Mouse (Mus musculus) megakaryocyte, embryonic 14.5 days (primary cell): ENCODE data around the gene Spc24. TPM values are rescaled to one million over a fixed set of nuclear protein-coding genes. Genes with fewer than 3 reads are reported as not detected.
A peak's percentile ranks its signal among the peaks of the same experiment; 100 is the strongest.

Experiments used
- H3K27me3 ChIP-seq: replicated peaks from 2 replicates; pipeline ENCODE3; 2012; ENCODE audit warnings: inconsistent platforms
- H3K36me3 ChIP-seq: replicated peaks from 2 replicates; pipeline ENCODE3; 2012; ENCODE audit warnings: low read length, inconsistent platforms, mixed read lengths
- H3K4me1 ChIP-seq: 2 replicates; pipeline ENCODE4 v1.6.1; 2012; ENCODE audit warnings: inconsistent platforms
- H3K4me3 ChIP-seq: replicated peaks from 2 replicates; pipeline ENCODE3; 2012; ENCODE audit warnings: moderate library complexity, mild to moderate bottlenecking, inconsistent platforms
- H3K9me3 ChIP-seq: 2 replicates; pipeline ENCODE4 v1.6.1; 2012; ENCODE audit warnings: inconsistent platforms
- FLI1 ChIP-seq: IDR thresholded peaks from 2 replicates; pipeline ENCODE4 v1.6.1; 2012; ENCODE audit warnings: low read length, inconsistent platforms, mixed read lengths
- GATA1 ChIP-seq: IDR thresholded peaks from 3 replicates; pipeline ENCODE4 v1.6.1; 2012; ENCODE audit warnings: mixed read lengths, low read length, inconsistent platforms, borderline replicate concordance
- polyA plus RNA-seq: library from polyadenylated mRNA; stranded (reverse); fragments of >175 nt; gene quantifications from 2 replicates; pipeline ENCODE4 v1.2.3, GENCODE M21; 2012; ENCODE audit warnings: low replicate concordance; ENCODE audit not compliant: insufficient read depth

Gene Spc24
- polyA plus RNA-seq, 1 experiment: 58.4 TPM

GRCm38 (mm10) chr9:21764084-21764999 is 4.2 kb upstream of the Spc24 start:
- H3K4me1 ChIP-seq: peaks cover 33% of the 10 kb centered on the region
- H3K4me3 ChIP-seq: peak overlapping the region; percentile 5

DNA sequence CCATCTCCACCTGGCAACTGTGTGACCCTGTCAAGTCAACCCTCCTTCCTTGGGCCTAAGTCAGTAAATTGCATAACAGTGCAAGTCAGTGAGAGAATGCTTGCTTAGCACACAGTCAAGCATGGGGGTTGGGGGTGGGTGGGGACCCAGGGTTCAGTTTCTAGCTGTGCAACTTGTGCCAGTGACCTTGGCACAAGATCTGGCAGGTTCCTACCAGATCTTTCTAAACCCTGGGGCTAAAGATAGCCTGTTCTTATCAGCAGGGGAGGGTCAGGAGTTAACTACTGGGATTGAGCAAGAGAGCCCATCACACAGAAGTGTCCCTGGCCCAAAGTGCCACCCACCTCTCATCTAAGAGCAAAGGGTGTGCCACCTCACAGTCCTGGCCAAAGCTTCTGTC is 2.0 kb upstream of the Spc24 start:
- TF ChIP-seq FLI1: no peak
- no peak for TF ChIP-seq GATA1
- H3K27me3 ChIP-seq: peaks cover 10% of the 10 kb centered on the region
- no peak overlapping the region for H3K4me3 ChIP-seq
- H3K9me3 ChIP-seq: no peaks in the 10 kb centered on the region
- peaks cover 42% of the 10 kb centered on the region for H3K4me1 ChIP-seq
- H3K36me3 ChIP-seq: peaks cover 7% of the 10 kb centered on the region

More at GRCm38 (mm10) chr9:21764084-21764999, 4.2 kb upstream of the Spc24 start:
- Histone ChIP-seq H3K36me3 (no peaks in the 10 kb centered on the region), H3K27me3 (peaks cover 12% of the 10 kb centered on the region), H3K9me3 (no peaks in the 10 kb centered on the region)
- TF ChIP-seq GATA1: no peak
- no peak for TF ChIP-seq FLI1

DNA sequence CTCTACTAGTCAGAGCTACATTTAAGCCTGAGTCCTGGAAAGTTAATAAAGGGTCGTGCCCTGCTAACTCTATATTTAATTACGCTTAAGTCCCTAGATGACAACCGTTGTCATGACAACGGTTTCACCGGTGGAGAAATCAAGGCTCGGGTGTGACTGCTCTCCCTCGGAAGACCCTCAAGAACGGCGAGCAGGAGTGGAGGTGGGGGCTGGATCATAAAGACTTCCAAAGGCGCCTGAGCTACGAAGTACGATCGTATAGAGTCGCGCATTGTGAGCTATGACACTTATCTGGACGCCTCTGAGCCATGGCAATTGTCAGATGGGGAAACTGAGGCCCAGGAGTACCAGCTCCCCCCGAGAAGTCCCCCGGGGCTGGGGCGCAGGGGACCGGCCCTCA is 385 bp downstream of the Spc24 start:
- Histone ChIP-seq H3K9me3 (no peaks in the 10 kb centered on the region), H3K36me3 (peaks cover 24% of the 10 kb centered on the region), H3K27me3 (peaks cover 2% of the 10 kb centered on the region), H3K4me3 (peak overlapping the region; percentile 95), H3K4me1 (peaks cover 39% of the 10 kb centered on the region)
- TF ChIP-seq FLI1 (no peak), GATA1 (no peak)

GRCm38 (mm10) chr9:21758576-21759529 is 1.2 kb downstream of the Spc24 start:
- H3K27me3 ChIP-seq: peaks cover 2% of the 10 kb centered on the region
- peaks cover 39% of the 10 kb centered on the region for H3K4me1 ChIP-seq
- peak overlapping the region; percentile 74 for H3K4me3 ChIP-seq
- TF ChIP-seq GATA1: no peak
- H3K36me3 ChIP-seq: peaks cover 33% of the 10 kb centered on the region
- no peaks in the 10 kb centered on the region for H3K9me3 ChIP-seq

DNA sequence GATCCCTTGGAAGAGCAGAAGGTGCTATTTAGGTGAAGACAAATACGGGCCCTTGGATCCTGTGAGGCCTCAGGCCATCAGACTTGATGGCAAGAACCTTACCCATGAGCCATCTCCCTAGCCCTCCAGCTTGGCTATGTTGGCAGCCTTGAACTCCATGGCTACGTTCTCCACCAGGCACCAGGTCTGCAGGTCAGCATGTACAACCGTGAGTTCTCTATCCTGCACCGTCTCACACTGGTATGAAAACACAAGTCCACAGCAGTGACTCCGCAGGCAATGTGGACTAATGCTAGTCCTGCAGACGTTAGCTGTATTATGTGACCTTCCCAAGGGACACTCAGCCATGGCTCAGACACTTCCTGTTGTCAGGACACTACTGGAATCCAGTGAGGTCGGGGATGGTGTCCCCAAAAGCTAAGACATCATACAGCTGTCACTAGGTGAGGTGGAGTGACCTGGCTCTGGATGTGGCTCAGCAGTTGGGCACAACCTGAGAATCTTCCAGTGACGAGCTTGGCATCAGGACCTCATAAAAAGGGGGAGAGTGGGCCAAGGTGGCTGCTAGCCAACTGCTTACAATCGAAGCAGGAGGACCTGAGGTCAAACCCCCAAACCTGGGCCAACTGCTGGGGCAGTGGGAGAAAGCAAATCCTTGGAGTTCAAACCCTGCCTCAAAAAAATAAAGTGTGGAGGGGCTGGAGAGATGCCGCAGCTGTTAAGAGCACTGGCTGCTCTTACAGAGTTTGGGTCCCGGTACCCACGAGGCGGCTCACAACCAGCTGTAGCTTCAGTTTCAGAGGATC is 5.4 kb downstream of the Spc24 start:
- Histone ChIP-seq H3K4me1 (peaks cover 52% of the 10 kb centered on the region), H3K9me3 (no peaks in the 10 kb centered on the region), H3K4me3 (no peak overlapping the region), H3K36me3 (peaks cover 65% of the 10 kb centered on the region), H3K27me3 (no peaks in the 10 kb centered on the region)
- TF ChIP-seq GATA1 (no peak), FLI1 (no peak)

DNA sequence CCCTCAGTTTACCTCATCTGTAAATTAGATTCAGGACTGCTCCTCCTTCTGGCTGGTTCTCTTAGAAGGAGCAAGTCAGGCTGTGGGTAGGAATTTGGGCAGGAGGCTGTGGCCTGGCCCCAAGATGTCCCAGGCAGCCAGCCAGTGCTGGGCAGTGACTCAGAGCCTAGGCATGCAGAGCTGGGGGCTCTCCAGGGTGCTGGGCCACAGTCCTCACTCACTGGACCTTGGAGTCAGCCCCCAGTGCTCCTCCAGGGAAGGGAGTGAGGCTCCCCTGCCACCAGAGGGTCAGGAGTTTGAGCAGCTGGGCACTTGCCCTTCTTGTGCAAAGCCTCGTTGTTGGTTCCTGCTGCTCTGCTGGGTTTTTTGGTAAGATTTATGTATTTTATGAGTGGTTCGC is 6.1 kb downstream of the Spc24 start:
- Histone ChIP-seq H3K36me3 (peaks cover 72% of the 10 kb centered on the region), H3K9me3 (no peaks in the 10 kb centered on the region), H3K4me3 (no peak overlapping the region), H3K27me3 (no peaks in the 10 kb centered on the region), H3K4me1 (peaks cover 52% of the 10 kb centered on the region)
- no peak for TF ChIP-seq FLI1
- no peak for TF ChIP-seq GATA1

DNA sequence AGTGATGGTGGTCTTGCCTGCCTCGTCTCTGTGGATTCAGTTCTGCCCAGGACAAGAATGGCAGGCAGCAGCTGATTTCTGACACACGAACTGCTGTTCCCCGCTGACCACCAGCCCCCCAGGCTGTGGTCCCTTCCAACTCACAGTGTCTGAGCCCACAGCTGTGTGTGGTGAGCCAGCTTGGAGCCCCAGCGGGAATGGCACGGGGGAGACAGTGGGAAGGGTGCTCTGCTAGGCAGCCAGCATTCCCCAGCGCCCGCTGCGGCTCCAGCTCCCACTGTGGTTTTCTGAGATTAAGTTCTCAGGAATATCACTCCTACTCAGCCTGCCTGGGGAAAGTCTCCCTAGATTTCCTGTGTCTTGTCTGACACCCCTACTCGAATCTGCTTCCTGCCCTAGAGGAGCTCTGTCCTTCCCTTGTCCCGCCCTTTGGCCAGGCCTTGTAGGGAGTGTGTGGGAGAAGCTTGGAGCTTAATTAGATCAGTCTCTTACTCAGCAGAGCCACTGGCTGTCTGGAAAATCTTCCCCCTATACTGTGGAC is 7.8 kb downstream of the Spc24 start:
- Histone ChIP-seq H3K27me3 (no peaks in the 10 kb centered on the region), H3K4me3 (no peak overlapping the region), H3K4me1 (peaks cover 58% of the 10 kb centered on the region), H3K9me3 (no peaks in the 10 kb centered on the region), H3K36me3 (peaks cover 84% of the 10 kb centered on the region)
- TF ChIP-seq FLI1 (no peak), GATA1 (no peak)

GRCm38 (mm10) chr9:21751347-21751746 is 8.8 kb downstream of the Spc24 start:
- H3K4me1 ChIP-seq: peaks cover 63% of the 10 kb centered on the region
- H3K4me3 ChIP-seq: no peak overlapping the region
- no peak for TF ChIP-seq FLI1
- H3K9me3 ChIP-seq: no peaks in the 10 kb centered on the region
- peaks cover 84% of the 10 kb centered on the region for H3K36me3 ChIP-seq
- H3K27me3 ChIP-seq: no peaks in the 10 kb centered on the region

GRCm38 (mm10) chr9:21750370-21750769 is 9.7 kb downstream of the Spc24 start:
- H3K36me3 ChIP-seq: peaks cover 88% of the 10 kb centered on the region
- no peaks in the 10 kb centered on the region for H3K27me3 ChIP-seq
- H3K4me3 ChIP-seq: no peak overlapping the region
- peaks cover 73% of the 10 kb centered on the region for H3K4me1 ChIP-seq
- TF ChIP-seq GATA1 (no peak), FLI1 (no peak)
- H3K9me3 ChIP-seq: no peaks in the 10 kb centered on the region
